28 mouse cellular contexts compared by ENCODE assay signal in the genomic region with DNA sequence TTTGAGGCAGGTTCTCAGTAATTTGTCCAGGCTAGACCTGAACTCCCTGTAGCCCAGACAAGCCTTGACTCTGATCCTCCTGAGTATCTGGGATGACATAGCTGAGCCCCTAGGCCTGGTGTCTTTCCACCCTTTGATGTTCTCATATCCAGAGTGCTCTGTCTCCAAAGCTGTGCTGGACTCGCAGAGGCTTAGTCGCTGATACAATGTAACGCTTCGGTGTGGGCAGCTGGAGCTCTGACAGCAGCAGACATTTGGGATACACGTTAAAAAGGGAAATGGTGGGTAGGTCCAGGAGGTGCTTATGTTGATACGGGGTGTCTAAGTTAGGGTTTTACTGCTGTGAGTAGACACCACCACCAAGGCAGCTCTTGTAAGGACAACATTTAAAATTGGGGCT.
"Had no signal": no experiment of that assay in that cellular context is flagged by ENCODE, and none has a peak within 500 bp of the region (broad histone marks: within the 10 kb centered on the region; RNA-seq: fewer than 3 reads in every experiment).

No protein-coding gene starts in this region.

- H3K27me3 ChIP-seq: embryonic facial prominence, embryonic 12.5 days; embryonic facial prominence, embryonic 13.5 days; embryonic facial prominence, embryonic 15.5 days; forebrain, embryonic 12.5 days; forebrain, embryonic 13.5 days; forebrain, embryonic 15.5 days had no signal

- DNase-seq: cerebellum, adult 2 months; cerebellum, adult 8-10 months; cerebellum, adult 9-10 months; cerebellum, adult 9-11 months; cerebellum, postnatal 10 days; cerebellum, postnatal 14 days; cerebellum, postnatal 25 days; cerebellum, postnatal 36 days; embryo, embryonic 11 days; forebrain, postnatal 0 days; gastrocnemius, adult 2 months; gastrocnemius, postnatal 10 days; gastrocnemius, postnatal 14 days; gastrocnemius, postnatal 25 days; gastrocnemius, postnatal 36 days; heart, adult 11 months; heart, adult 18-20 months had no signal

- H3K9ac ChIP-seq: embryonic facial prominence, embryonic 12.5 days; embryonic facial prominence, embryonic 13.5 days; embryonic facial prominence, embryonic 15.5 days; forebrain, embryonic 12.5 days; forebrain, embryonic 13.5 days; forebrain, embryonic 15.5 days; forebrain, postnatal 0 days had no signal

- H3K27ac ChIP-seq: embryonic facial prominence, embryonic 10.5 days; embryonic facial prominence, embryonic 12.5 days; embryonic facial prominence, embryonic 13.5 days; embryonic facial prominence, embryonic 15.5 days; forebrain, embryonic 10.5 days; forebrain, embryonic 12.5 days; forebrain, embryonic 13.5 days; forebrain, embryonic 15.5 days; gastrocnemius, adult 2 months had no signal

- H3K4me1 ChIP-seq: embryonic facial prominence, embryonic 12.5 days; embryonic facial prominence, embryonic 15.5 days; forebrain, embryonic 12.5 days; forebrain, embryonic 13.5 days; forebrain, embryonic 15.5 days had no signal

- H3K9me3 ChIP-seq: embryonic facial prominence, embryonic 12.5 days; embryonic facial prominence, embryonic 13.5 days; embryonic facial prominence, embryonic 15.5 days; forebrain, embryonic 10.5 days; forebrain, embryonic 12.5 days; forebrain, embryonic 13.5 days; forebrain, embryonic 15.5 days had no signal

- H3K4me3 ChIP-seq: embryonic facial prominence, embryonic 10.5 days; embryonic facial prominence, embryonic 12.5 days; embryonic facial prominence, embryonic 13.5 days; embryonic facial prominence, embryonic 15.5 days; erythroblast, embryonic 14.5 days; forebrain, embryonic 10.5 days; forebrain, embryonic 12.5 days; forebrain, embryonic 13.5 days; forebrain, embryonic 15.5 days; gastrocnemius, adult 2 months had no signal

- H3K36me3 ChIP-seq: embryonic facial prominence, embryonic 10.5 days; embryonic facial prominence, embryonic 12.5 days; embryonic facial prominence, embryonic 13.5 days; embryonic facial prominence, embryonic 15.5 days; forebrain, embryonic 10.5 days; forebrain, embryonic 12.5 days; forebrain, embryonic 15.5 days had no signal

- H3K4me2 ChIP-seq: embryonic facial prominence, embryonic 12.5 days; embryonic facial prominence, embryonic 13.5 days; embryonic facial prominence, embryonic 15.5 days; forebrain, embryonic 12.5 days; forebrain, embryonic 13.5 days; forebrain, embryonic 15.5 days had no signal

- ATAC-seq: forebrain, embryonic 13.5 days; forebrain, embryonic 14.5 days; forebrain, embryonic 15.5 days; forebrain, embryonic 16.5 days; forebrain, postnatal 0 days had no signal
